Mouse (Mus musculus): ENCODE results near the gene Gm3409.
"Not testable (repeated sequence)": the region's sequence is repeated elsewhere in the genome, so short reads cannot be mapped to it uniquely, and the experiment has no call there.

Gene Gm3409

DNA sequence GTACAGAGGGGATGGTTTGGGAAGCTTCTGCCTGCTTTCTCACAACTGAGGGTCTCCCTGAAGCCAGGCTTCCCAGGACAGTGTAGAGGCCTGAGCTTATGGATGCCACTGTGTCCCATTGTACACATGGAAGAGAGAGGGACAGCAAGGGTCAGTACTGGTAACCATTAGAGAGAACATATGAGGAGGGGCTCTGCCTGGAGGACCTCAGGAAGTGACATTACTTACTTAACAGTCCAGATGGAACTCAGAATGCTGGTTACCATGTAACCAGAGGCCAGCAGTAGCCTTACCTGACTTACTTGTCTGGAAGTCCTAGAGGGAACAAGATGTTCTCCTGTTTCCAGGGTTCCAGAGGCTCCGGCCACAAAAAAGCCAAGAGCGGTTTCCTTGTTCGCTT, at the start of gene Gm3409:
Gm3409 (plus strand) TSS at position 301 of the 400 bp plus-strand sequence.
- TF ChIP-seq GATA4 (IDR thresholded peaks at IDR 0.05; ENCODE audit: insufficient replicate concordance, low read length): not testable (repeated sequence)

DNA sequence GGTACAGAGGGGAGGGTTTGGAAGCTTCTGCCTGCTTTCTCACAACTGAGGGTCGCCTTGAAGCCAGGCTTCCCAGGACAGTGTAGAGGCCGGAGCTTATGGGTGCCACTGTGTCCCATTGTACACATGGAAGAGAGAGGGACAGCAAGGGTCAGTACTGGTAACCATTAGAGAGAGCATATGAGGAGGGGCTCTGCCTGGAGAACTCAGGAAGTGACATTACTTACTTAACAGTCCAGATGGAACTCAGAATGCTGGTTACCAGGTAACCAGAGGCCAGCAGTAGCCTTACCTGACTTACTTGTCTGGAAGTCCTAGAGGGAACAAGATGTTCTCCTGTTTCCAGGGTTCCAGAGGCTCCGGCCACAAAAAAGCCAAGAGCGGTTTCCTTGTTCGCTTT, 46.4 kb upstream of the Gm3409 start, which contains the start of gene Gm6370:
Gm6370 (plus strand) TSS at position 301 of the 400 bp plus-strand sequence.
- not testable (repeated sequence) for TF ChIP-seq GATA4 (IDR thresholded peaks at IDR 0.05; ENCODE audit: insufficient replicate concordance, low read length)

DNA sequence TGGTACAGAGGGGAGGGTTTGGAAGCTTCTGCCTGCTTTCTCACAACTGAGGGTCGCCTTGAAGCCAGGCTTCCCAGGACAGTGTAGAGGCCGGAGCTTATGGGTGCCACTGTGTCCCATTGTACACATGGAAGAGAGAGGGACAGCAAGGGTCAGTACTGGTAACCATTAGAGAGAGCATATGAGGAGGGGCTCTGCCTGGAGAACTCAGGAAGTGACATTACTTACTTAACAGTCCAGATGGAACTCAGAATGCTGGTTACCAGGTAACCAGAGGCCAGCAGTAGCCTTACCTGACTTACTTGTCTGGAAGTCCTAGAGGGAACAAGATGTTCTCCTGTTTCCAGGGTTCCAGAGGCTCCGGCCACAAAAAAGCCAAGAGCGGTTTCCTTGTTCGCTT, 35.3 kb upstream of the Gm3409 start, which contains the start of gene 4930449I24Rik:
4930449I24Rik (plus strand) TSS at position 301 of the 400 bp plus-strand sequence.
- not testable (repeated sequence) for TF ChIP-seq GATA4 (IDR thresholded peaks at IDR 0.05; ENCODE audit: insufficient replicate concordance, low read length)

DNA sequence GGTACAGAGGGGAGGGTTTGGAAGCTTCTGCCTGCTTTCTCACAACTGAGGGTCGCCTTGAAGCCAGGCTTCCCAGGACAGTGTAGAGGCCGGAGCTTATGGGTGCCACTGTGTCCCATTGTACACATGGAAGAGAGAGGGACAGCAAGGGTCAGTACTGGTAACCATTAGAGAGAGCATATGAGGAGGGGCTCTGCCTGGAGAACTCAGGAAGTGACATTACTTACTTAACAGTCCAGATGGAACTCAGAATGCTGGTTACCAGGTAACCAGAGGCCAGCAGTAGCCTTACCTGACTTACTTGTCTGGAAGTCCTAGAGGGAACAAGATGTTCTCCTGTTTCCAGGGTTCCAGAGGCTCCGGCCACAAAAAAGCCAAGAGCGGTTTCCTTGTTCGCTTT, 23.6 kb upstream of the Gm3409 start, which contains the start of gene Gm3402:
Gm3402 (plus strand) TSS at position 301 of the 400 bp plus-strand sequence.
- TF ChIP-seq GATA4 (IDR thresholded peaks at IDR 0.05; ENCODE audit: insufficient replicate concordance, low read length): not testable (repeated sequence)

DNA sequence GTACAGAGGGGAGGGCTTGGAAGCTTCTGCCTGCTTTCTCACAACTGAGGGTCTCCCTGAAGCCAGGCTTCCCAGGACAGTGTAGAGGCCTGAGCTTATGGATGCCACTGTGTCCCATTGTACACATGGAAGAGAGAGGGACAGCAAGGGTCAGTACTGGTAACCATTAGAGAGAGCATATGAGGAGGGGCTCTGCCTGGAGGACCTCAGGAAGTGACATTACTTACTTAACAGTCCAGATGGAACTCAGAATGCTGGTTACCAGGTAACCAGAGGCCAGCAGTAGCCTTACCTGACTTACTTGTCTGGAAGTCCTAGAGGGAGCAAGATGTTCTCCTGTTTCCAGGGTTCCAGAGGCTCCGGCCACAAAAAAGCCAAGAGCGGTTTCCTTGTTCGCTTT, 11.9 kb upstream of the Gm3409 start, which contains the start of gene Gm3404:
Gm3404 (plus strand) TSS at position 301 of the 400 bp plus-strand sequence.
- TF ChIP-seq GATA4 (IDR thresholded peaks at IDR 0.05; ENCODE audit: insufficient replicate concordance, low read length): not testable (repeated sequence)

DNA sequence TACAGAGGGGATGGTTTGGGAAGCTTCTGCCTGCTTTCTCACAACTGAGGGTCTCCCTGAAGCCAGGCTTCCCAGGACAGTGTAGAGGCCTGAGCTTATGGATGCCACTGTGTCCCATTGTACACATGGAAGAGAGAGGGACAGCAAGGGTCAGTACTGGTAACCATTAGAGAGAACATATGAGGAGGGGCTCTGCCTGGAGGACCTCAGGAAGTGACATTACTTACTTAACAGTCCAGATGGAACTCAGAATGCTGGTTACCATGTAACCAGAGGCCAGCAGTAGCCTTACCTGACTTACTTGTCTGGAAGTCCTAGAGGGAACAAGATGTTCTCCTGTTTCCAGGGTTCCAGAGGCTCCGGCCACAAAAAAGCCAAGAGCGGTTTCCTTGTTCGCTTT, 18.4 kb downstream of the Gm3409 start, which contains the start of gene Gm3415:
Gm3415 (plus strand) TSS at position 301 of the 400 bp plus-strand sequence.
- not testable (repeated sequence) for TF ChIP-seq GATA4 (IDR thresholded peaks at IDR 0.05; ENCODE audit: insufficient replicate concordance, low read length)

DNA sequence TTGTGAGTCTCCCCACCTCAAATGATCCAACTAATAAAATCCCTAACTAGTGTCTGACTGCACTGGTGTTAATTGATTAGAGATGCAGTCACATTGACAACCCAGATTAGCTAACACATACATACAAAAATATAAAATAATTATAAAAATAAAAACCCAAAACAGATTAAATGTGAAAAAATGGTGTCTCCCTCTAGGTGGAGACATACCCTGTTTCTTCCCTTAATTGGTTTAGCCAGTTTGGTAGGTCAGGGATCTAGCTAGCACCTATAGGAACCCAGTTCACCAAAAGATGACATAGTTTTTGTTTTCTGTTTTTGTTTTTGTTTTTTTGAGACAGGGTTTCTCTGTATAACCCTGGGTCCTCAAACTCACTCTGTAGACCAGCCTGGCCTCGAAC, 26.8 kb downstream of the Gm3409 start:
- no peak for TF ChIP-seq GATA4 (IDR thresholded peaks at IDR 0.05; ENCODE audit: insufficient replicate concordance, low read length)

DNA sequence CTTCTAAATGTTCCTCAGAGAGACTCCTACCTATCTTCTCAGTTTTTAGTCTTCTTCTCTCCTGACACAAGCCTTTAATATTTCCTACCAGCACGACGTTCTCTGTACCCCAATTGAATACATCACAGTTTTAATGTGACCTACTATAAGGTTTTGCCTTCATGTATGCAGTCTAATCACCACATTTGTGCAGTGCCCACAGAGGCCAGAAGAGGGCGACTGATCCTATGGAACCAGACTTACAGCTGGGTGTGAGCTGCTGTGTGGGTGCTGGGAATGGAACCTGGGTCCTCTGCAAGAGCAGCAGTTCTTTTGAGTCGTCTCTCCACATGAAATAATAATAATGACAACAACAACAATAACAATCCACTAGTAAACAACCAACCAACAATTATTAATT, 29.6 kb downstream of the Gm3409 start:
- no peak for TF ChIP-seq GATA4 (IDR thresholded peaks at IDR 0.05; ENCODE audit: insufficient replicate concordance, low read length)

DNA sequence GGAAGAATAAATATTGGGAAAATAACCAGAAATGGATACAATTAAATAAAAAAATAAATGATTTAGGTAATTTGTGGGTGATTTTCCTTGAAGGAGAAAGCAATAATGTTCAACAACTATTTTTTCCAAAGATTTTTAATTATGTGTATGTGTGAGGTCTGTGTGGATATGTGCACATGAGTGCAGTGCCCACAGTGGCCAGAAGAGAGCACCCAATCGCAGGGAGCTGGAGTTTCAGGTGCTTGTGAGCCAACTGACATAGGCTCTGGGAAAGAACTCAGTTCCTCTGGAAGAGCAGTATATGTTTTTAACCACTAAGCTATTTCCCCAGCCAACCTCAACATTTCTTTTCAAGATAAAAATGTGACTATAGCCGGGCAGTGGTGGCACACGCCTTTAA, 39.2 kb downstream of the Gm3409 start:
- TF ChIP-seq GATA4 (IDR thresholded peaks at IDR 0.05; ENCODE audit: insufficient replicate concordance, low read length): no peak

DNA sequence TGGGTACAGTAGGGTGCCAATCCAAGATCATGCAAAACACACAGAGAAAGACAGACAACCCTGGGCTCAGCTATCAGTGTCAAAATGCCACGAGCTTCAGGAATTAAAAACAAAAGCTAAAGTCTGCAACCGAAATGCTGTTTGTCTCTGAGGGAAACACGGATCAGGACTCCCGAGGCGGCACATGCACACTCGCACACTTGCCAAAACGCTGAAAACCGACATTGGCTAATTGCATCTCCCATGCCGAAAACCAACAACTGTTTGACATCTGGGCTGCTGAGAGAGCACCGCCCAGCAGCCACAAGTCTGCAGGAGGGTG, 46.7 kb downstream of the Gm3409 start:
- TF ChIP-seq GATA4 (IDR thresholded peaks at IDR 0.05; ENCODE audit: insufficient replicate concordance, low read length): no peak

DNA sequence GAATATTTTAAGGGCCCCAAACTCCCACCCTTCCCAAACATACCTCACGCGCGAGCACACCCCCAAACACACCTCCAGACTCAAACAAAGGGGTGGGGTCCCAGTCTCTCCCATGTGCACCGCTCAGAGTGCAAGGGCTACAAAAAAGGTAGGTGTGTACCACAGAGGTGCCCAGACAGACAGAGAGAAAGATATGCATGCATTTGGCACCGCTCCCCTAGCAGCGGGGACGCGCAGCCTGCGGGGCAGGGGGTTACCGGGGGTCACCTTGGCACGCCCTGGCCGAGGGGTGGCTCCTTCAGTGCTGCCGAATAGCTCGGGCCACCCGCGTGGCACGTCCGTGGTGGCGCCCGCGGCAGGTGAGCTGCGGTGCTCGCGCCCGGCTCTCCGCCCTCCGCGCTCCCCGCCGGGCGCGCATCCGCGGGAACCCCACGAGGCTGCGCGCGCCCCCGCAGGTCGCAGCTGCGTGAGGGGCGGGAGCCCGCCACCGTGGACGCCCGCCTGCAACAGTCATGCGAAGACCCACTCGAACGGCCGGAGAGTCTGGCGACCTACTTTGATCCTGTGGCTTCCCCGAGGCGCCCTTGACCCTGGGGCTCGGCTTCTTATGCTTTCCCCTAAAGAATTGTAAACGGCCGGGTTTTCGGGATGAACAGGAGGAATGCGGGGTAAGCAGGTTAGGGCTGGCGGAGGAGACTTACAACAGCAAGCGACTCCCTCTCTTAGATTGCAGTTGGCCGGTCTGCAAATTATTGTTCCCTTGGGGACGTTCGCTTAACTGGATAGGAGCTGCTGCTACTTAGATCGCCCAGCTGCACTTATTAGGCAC, 47.2 kb downstream of the Gm3409 start, which contains the start of gene Gpr12:
Gpr12 (minus strand) TSS at position 762 of the 829 bp plus-strand sequence.
- no peak for TF ChIP-seq GATA4 (IDR thresholded peaks at IDR 0.05; ENCODE audit: insufficient replicate concordance, low read length)

DNA sequence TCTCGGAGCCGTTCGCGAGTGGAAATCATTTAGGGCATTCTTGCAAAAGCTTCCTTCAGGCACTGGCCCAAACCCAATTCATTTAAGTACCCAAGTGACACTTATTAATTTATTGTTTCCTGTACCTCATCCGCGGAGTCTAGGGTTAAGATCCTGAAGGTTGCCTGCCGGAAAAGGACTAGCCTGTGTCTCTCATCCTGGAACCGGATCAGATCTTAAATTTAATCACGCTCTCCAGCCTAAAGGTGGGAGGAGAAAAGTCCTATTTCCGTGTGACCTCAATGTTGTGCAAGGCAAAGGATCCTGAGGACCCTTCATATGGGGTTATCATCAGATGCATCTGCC, 47.8 kb downstream of the Gm3409 start:
- no peak for TF ChIP-seq GATA4 (IDR thresholded peaks at IDR 0.05; ENCODE audit: insufficient replicate concordance, low read length)

DNA sequence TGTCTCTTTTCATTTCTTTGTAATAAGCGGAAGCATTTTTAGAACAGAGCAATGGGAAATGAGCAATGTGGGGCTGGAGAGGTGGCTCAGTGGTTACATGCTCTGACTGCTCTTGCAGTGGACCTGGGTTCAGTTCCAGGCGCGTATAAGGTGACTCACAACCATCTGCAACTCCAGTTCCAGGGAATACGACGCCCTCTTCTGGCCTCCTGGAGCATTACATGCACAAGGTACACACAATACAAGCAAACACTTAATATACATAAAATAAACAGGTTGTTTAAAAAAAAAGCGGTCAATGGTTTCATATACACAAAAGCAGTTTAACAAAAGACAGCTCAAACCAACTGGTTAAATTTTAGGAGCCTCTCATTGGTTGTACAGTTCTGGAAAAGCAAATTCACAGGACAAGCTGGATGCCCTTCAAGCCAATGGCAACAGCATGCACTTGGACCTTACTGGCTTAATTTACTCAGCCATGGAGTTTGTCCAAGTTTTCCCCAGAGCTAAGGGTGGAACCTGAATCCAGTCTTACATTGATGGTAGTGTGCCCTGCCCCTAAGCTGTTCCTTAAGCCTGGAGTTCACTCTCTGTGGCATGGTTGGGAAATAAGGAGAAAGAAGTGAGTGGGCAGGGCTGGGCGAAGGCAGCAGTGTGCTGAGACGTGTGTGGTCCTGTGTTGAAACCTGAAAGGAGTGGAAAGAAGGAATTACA, 49.1 kb downstream of the Gm3409 start:
- no peak for TF ChIP-seq GATA4 (IDR thresholded peaks at IDR 0.05; ENCODE audit: insufficient replicate concordance, low read length)
